Mouse (Mus musculus): ENCODE data around the gene Mta1.

DNA sequence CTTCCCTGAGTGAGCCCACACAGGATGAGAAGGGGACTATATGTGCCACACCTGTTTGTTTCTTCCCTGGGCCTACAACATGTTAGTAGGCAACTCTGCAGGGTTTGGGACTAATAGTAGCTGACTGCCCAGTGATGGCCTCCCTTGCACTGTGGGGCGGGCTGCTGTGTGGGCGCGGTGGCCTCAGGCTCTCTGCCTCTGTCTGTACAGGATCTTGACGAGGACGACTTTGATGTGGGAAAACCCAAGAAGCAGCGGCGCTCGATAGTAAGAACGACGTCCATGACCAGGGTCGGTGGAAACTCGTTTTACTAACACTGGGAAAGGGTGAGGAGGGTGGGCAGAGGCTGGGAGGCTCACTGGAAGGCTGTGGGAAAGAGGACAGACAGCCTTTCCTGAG lies 47.4 kb upstream of the Mta1 start:
- no peak for TF ChIP-seq USF1 (IDR thresholded peaks at IDR 0.05; ENCODE audit: low read depth)
- no peak for TF ChIP-seq POLR2A (IDR thresholded peaks at IDR 0.05; ENCODE audit: insufficient read length, low read depth)
- TF ChIP-seq E2F4 (IDR thresholded peaks at IDR 0.05; ENCODE audit: insufficient read depth), result no peak
- TF ChIP-seq TCF12 (IDR thresholded peaks at IDR 0.05; ENCODE audit: insufficient read depth, poor library complexity, severe bottlenecking), result no peak
- no peak for TF ChIP-seq REST (IDR thresholded peaks at IDR 0.05; ENCODE audit: insufficient read depth, insufficient read length)
- no peak for TF ChIP-seq MYOG (IDR thresholded peaks at IDR 0.05; ENCODE audit: control insufficient read depth in 1 of 3, insufficient read depth in 1 of 3, insufficient read length in 2 of 3, low read depth in 2 of 3)
